Mouse (Mus musculus) mesoderm, embryonic 11.5 days (tissue): ENCODE results near the gene Fbxo4.

Experiments used
- DNase-seq: peaks from one replicate; pipeline ENCODE4 v3.0.0-alpha.2; 2012; ENCODE audit warnings: low read depth, low spot score

Fbxo4 gene

GRCm38 (mm10) chr15:3979061-3979848 is at the start of gene Fbxo4:
TSS of gene Fbxo4 (minus strand) at chr15:3979573.
- DNase-seq, result peak; percentile 57

- no peak for DNase-seq
Measured at GRCm38 (mm10) chr15:4028960-4029359, 49.6 kb upstream of the Fbxo4 start.

GRCm38 (mm10) chr15:4028411-4028700 is 49.0 kb upstream of the Fbxo4 start:
- DNase-seq, result no peak

- peak; percentile 2 for DNase-seq
Measured at GRCm38 (mm10) chr15:4027671-4028410, 48.5 kb upstream of the Fbxo4 start.

GRCm38 (mm10) chr15:4026831-4027584 is 47.6 kb upstream of the Fbxo4 start:
- peak; percentile 83 for DNase-seq

GRCm38 (mm10) chr15:4026231-4026773 is 46.9 kb upstream of the Fbxo4 start, which contains the start of gene Oxct1:
TSS of gene Oxct1 (plus strand) at chr15:4026383.
- DNase-seq, result peak; percentile 90

GRCm38 (mm10) chr15:4025508-4025904 is 46.1 kb upstream of the Fbxo4 start:
- DNase-seq, result no peak

- no peak for DNase-seq
Measured at GRCm38 (mm10) chr15:4024726-4025507, 45.5 kb upstream of the Fbxo4 start.

- no peak for DNase-seq
Measured at GRCm38 (mm10) chr15:4023747-4024146, 44.4 kb upstream of the Fbxo4 start.

GRCm38 (mm10) chr15:4020711-4021110 is 41.3 kb upstream of the Fbxo4 start:
- DNase-seq, result no peak

- DNase-seq, result no peak
Measured at GRCm38 (mm10) chr15:4013873-4014272, 34.5 kb upstream of the Fbxo4 start.

- no peak for DNase-seq
Measured at GRCm38 (mm10) chr15:4000536-4000935, 21.2 kb upstream of the Fbxo4 start.

GRCm38 (mm10) chr15:3999144-3999543 is 19.8 kb upstream of the Fbxo4 start:
- no peak for DNase-seq

- DNase-seq, result no peak
Measured at GRCm38 (mm10) chr15:3996267-3997010, 17.1 kb upstream of the Fbxo4 start.

- DNase-seq, result peak; percentile 99
Measured at GRCm38 (mm10) chr15:3995448-3996266, 16.3 kb upstream of the Fbxo4 start, which contains the start of gene AW549877. TSS of gene AW549877 (minus strand) at chr15:3995744.

- DNase-seq, result no peak
Measured at GRCm38 (mm10) chr15:3994852-3995447, 15.6 kb upstream of the Fbxo4 start.

- peak; percentile 42 for DNase-seq
Measured at GRCm38 (mm10) chr15:3987981-3988380, 8.6 kb upstream of the Fbxo4 start.

GRCm38 (mm10) chr15:3984876-3985275 is 5.5 kb upstream of the Fbxo4 start:
- no peak for DNase-seq

GRCm38 (mm10) chr15:3982732-3983131 is 3.4 kb upstream of the Fbxo4 start:
- DNase-seq, result no peak
